Mouse (Mus musculus) cerebellum, postnatal 14 days (tissue): ENCODE results near the gene Wdr34.

Experiments used
- DNase-seq, 2 experiments: peaks; one replicate each; pipeline ENCODE4 v3.0.0; 2021; ENCODE audit warnings: mixed read lengths in 2 of 2

Wdr34 gene

DNA sequence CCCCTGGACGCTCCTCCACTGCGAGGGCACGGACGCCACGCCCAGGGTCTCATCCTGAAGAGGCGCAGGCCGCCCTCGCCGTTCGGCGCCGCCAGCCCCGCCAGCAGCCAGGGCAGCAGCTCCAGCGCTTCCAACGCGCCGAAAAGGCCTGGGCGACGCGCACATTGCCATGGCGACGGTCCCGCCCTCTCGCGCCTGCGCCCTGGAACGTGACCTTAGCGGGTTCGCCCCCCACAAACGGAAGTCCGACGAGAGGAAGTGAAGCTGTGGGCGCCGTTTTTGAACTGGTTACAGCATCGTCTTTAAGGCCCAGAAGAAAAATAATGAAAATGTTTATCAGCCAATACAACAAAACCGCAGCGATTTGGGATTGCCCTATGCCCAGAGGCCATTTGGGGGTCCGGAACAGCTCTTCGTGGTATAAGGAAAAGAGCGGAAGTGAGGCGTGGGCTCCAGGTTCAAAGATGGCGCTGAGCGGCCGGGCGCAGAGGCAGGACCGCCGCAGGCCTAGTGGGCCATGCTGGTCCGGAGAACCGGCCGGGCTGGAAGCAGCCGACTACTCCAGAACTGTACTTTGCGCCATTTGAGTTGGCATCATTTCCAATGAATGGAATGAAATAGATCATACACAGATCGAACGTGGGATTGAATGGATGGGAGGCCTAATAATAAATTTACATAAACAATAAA, at the start of gene Wdr34:
Gene Wdr34 (minus strand): TSS at position 183 of the 690 bp plus-strand sequence.
- DNase-seq = peak; percentile 99

DNA sequence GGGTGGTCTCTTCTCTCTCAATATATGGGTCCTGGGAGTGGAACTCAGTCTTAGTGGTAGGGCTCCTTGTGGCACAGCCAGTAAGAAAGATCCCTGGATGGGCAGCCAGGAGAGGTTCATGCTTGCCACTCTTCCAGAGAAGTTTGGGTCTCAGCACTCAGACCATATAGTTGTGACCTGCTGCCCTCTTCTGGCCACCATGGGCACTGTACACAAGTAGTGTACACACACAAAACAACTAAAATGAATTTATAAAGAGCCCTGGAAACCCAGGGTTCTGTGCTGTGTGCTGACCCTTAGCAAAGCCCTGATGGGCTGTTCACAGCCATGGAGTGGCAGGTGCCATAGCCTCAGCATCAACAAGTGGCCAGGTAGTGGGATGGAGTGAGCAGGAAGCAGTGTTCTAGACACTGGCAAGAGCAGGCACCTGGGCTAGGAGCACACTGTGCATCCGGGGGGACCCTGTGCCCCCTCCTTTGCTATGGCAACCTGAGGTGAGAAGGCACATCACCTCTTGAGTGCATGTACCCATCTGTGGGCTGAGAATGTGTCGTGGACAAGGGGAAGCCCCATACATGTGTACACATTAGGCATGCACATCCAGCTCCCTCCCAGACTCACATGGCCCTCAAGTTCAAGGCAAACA, 47.3 kb upstream of the Wdr34 start:
- peak; percentile 73 to 79 for DNase-seq

DNA sequence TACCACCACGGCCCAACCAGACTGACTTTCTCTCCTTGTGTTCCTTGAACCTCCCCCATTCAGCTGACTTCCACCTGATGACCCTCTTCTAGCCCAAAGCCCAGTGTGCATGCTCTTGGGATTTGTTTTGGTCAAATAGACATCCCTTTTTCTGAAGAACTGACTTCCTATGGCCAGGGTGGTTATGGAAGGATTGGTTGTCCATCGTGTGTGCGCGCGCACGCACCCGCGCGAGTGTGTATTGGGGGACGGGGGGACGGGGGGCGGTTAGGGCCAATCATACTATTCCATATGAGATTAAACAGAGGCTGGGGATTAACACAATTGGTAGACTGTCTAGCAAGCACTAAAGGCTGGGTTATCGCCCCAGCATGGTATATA, 45.5 kb upstream of the Wdr34 start:
- DNase-seq = no peak

DNA sequence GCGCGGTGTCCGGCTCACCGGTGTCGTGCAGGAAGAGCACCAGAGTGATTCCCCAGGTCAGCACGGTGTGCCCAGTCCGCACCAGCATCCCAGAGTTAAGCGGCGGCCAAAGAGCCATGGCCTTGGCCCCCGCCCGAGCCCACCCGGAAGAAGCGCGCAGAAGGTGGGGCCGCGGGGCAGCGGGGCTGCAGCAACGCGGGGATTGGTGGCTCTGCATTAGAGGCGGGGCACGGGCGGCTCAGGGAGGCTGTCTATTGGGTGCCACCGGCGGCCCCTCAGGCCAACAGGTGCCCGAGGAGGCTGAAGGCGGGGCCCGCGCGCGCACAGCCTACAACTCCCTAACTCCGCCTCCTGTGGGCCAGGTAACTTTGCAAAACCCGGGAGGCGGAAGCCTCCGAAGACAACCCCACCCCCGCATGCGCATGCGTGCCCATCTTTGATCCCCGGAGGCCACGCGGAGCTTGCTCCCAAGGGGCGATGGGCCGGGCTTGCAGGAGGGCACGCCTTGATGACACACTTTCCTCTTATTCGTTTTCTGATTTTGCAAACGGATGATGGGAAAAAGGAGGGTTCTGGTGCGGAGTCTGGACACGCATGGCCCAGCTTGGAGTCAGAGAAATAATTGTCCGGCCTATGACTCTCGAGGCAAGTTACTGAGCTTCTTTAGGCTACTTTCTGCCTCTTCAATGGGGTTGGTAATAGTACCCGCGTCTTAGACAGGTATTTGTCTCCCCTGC, 45.0 kb upstream of the Wdr34 start, which contains the start of gene Zdhhc12:
Gene Zdhhc12 (minus strand): TSS at position 178 of the 737 bp plus-strand sequence.
- DNase-seq = peak; percentile 92 to 95

DNA sequence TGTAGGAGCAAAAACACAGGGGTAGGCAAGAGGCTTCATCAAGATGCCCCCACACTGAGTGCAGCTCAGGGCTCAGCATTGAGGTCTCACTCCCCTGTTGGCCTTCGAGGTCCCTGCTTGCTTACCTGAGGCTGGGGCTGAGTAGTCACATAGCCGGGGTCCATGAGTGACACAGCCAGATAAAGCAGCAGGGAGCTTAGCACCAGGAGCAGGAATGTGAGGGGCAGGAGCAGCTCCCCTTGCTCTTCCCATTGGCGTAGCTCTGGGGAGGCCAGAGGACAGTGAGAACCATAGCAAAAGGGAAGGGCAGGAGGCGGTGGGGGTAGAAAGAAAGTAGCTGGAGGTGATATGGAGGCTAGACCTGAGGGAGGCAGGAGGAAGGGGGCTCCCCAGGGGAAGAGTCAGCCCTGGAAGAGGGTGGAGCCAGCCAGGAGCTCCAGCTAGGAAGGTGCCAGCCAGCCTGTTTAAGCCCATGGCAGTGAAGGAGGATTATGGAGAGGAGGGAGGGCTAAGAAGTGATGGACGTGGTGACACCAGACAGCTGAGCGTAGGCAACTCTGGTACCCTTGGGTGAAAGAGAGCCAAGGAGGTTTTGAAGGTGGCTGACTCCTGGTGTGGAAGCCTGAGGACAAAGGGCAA, 43.7 kb upstream of the Wdr34 start:
- no peak for DNase-seq

DNA sequence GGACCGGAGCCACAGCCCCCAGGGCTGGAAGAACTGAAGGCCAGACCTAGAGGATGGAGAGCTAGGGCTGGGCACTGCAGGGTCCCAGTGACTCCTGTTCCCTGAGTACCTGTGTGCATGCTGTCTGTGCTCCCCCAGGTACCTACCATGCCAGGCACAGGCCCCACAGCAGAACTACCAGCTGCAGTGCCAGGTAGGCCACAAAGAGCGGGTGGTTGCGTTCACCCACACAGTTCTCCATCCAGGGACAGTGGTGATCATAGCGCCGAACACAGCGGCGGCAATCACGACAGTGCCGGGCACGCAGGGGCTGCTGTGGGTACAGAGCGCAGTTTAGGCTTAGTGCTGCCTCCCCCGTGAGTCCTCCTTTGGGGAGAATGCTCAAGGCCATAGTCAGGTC, 42.8 kb upstream of the Wdr34 start:
- DNase-seq = no peak

DNA sequence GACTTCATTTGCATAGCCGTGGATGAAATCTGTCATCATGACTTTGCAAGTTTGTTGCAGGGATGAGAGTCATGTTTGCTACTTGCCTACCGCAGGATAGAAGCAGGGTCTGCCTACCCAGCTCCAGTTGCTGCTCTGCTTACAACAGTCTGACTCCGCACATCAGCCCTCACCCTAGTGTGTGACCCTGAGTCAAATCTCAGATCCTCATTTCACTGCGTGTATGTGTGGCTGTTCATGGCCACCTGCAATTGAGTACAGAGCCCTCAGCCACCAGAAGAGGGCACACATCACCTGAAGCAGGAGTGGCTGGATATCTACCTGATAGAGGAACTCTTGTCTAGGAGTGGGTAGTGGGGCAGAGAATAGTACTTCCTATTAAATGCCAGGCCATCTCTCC, 38.6 kb upstream of the Wdr34 start:
- no peak for DNase-seq

DNA sequence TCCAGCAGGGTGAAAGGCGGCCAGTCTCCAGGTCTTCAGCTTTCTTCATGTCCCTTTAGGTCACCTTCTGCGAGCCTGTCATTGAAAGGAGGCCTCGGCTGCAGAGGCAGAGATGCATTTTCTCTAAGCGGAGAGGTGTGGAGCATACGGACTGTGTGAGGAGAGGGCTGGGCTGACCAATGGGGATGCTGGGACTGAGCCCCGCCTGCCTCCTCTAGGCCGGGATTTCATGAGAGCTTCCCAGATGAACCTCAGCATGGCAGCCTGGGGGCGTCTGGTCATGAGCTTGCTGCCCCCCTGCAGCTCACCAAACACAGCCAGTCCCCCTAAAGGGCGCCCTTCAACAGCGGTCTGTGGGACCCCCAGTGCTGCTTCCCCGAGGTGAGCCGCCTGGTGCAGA, 36.0 kb upstream of the Wdr34 start:
- DNase-seq = no peak

DNA sequence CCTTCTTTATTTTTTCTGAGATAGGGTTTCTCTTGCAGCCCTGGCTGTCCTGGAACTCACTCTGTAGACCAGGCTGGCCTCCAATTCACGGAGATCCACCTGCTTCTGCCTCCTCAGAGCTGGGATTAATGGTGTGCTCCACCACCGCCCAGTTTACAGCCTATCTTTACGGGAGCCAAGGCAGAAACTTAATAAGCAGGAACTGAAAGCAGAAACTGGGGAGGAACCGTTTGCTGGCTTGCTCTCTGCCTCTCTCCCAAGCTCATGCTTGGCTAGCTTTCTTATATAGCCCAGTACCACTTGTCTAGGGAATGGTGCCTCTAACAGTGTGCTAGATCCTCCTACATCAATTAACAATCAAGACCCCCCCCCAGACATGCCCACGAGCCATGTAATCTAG, 35.4 kb upstream of the Wdr34 start:
- DNase-seq = no peak

DNA sequence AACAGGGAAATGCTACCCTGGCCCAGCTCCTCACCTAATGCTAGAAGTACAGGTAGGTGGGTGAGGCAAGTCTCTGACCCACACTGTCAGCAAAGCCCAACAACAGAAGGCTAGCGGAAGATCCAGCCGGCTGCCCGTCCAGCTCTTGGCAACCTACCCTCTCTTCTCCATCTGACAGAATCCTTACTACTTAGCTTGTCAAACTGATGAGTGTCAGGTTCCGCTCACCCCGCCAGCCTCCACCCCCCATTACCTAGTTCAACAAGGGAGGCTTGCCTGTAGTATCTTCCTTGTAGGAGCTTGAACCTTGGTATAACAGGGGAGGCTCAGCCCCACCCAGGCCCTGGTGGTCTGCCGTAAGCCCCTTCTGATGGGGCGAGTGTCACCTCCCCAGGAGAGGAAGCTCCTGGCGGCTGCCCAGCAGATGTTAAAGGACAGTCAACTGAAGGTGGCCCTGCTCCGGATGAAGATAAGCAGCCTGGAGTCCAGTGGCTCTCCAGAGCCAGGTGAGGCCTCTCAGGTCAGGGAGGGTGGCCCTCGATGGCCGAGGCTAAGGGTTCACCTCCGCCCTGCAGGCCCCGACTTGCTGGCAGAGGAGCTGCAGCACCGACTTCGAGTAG, 31.6 kb upstream of the Wdr34 start:
- DNase-seq = no peak

DNA sequence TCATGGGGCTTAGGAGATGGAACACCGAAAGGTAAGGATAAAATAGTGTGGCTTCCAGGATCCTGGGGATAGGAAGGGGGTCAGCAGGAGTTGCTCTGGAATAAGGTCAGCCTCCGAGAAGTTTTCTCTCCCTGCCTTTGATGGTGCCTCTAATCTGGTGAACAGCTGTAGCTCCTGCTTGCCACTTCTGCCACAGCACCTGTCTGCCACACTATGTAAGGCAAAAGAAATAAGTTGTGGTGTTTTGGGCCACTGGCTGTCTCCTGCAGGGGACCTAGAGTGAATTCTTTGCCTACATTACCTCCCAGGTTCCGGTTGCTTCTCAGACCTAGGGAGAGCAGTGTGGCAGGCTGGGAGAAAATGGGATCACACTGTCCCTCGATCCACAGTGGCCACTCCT, 30.1 kb upstream of the Wdr34 start:
- no peak for DNase-seq

DNA sequence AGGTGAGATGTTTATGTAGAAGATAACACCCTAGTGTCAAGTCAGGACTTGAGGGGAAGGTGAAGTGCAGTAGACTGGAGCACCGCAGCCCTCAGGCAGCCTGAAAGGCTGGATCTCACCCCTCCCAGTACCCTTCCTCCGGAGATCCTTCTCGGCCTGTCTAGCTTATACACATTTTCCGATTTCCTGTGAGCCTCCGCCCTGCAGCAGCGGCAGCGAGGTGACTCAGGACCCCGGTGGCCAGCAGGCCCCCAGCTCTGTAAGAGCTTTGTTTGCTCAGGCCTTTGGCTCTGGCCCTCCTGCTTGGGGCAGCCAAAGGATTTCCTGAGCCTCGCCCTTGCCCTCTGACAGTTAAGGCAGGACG, 29.6 kb upstream of the Wdr34 start:
- DNase-seq = no peak

DNA sequence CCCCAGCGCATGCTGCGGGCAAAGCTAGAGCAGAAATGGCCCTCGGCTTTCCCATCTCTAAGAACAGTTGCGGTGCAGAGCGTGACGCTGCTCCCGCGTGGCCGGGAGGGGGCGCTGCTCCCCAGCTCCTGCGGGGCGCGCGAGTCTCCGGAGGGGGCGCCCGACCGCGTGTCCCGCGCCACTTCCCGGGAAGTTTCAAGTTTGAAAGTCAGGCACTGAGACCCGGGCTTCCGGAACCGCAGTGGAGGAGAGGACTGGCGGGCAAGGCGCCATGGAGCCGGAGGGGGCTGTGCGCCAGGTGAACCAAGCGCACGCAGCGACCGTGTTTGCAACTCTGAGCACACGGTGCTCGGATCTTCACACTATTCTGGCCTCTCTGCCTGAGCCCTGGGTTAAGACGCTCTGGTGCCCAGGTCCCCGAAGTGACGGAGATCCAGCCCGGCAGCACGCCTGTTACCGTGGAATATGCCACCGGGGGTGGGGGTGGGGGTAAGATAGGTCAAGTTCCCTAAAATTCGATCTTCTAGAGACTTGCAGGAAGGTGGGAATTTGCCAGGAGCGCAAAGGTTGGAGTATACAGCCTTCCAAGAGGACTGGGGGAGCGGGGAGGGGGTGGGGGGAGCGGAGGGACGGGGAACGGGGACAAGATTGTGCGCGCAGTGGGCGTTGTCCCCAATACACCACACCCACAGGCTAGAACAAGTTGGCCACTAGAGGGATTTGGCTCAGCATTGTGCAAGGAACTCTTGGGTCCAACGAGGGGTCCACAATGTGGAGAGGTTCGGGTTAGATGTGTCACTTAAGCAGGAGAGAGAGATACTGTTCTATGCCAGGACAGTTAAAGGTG, 29.0 kb upstream of the Wdr34 start, which contains the start of gene Pkn3:
Gene Pkn3 (plus strand): TSS at position 183 of the 847 bp plus-strand sequence.
- peak; percentile 88 to 89 for DNase-seq

DNA sequence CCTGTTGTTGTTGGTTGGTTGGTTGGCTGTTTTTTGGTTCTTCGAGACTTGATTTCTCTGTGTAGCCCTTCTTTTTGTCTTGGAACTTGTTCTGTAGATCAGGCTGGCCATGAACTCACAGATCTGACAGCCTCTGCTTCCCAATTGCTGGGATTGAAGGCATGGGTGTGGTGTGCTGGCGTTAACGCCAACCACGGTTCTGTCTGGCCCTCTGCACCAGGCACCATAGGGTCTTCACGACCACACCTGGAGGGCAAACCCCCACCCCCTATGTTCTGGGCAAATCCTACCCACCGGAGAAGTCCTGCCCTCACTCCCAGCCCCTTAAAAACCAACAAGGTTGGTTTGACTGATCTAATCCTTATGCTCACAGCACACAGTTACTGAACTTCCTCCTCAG, 28.3 kb upstream of the Wdr34 start:
- no peak for DNase-seq

DNA sequence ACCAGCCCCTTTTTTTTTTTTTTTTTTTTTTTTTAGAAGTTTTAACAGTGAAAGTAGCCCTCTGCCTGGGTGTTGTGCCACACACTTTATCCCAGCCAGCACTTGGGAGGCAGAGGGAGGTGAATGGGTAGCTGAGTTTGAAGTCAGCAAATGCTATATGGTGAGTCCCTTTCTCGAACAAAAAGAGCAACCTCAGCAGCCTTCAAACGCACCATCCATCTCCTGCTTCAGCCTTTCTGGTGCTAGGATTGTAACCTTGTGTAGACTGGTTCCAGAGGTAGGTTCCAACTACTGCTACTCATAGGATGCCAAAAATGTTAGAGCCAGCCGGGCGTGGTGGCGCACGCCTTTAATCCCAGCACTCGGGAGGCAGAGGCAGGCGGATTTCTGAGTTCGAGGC, 27.8 kb upstream of the Wdr34 start:
- DNase-seq = no peak

DNA sequence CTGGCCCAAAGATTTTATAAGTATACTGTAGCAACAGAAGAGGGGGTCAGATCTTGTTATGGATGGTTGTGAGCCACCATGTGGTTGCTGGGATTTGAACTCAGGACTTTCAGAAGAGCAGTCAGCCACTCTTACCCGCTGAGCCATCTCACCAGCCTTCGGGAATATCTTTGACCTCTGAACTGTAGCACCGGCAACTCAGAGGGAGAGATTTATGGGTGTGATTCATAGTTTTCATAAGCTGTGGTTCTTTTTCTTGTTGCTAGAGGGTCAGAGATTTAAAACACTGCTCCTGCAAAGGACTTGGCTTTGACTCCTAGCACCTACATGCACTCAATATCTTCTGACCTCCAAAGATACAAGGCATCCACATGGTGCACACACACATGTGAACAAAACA, 26.9 kb upstream of the Wdr34 start:
- no peak for DNase-seq

DNA sequence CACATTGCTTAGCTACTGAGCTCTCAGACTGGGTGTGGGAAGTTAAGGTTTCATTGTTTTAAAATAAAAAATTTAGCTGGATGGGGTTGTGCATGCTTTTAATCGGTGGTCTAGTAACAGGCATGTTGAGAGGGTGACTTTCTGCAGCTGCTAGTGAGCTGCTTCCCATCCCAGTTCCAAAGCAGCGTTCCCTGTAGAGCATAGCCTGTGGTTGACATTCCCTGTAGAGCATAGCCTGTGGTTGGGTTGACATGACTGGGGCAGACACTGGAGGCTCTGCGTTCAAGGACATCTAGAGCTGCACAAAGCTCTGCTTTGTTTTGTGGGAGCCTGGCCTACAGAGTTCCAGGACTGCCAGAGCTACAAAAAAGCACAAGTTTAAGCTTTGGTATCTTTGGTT, 24.6 kb upstream of the Wdr34 start:
- no peak for DNase-seq

DNA sequence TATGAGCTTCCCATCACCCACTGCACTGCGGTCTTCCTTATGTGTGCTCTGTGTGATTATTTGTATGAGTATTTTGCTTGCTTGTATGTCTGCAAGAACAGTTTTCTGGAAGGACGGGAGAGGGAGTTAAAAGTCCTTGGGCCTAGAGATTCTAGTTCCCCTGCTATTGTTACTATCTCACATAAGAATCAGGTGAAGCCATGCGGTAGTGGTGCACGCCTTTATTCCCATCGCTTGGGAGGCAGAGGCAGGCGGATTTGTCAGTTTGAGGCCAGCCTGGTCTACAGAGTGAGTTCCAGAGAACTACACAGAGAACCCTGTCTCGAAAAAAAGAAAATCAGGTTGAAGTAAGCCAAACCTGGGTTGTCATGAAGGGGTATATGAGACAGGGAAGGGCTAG, 24.2 kb upstream of the Wdr34 start:
- no peak for DNase-seq

DNA sequence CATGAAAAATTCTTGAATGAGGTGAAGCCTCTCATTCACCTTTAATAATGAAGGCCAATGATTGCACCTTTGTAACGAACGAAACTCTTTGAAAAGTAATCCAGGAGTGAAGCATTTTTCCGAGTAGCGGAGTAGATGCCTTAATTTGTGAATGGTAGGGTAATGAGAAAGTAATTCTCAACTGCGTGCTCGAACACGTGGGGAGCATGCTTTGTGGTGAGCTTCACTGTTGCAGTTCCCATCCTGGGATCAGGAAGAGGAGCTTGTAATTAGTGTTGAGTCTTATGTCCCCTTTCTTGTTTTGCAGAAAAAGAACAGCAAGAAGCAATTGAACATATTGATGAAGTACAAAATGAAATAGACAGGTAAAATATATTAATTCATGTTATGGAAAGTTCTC, 19.3 kb upstream of the Wdr34 start:
- no peak for DNase-seq

DNA sequence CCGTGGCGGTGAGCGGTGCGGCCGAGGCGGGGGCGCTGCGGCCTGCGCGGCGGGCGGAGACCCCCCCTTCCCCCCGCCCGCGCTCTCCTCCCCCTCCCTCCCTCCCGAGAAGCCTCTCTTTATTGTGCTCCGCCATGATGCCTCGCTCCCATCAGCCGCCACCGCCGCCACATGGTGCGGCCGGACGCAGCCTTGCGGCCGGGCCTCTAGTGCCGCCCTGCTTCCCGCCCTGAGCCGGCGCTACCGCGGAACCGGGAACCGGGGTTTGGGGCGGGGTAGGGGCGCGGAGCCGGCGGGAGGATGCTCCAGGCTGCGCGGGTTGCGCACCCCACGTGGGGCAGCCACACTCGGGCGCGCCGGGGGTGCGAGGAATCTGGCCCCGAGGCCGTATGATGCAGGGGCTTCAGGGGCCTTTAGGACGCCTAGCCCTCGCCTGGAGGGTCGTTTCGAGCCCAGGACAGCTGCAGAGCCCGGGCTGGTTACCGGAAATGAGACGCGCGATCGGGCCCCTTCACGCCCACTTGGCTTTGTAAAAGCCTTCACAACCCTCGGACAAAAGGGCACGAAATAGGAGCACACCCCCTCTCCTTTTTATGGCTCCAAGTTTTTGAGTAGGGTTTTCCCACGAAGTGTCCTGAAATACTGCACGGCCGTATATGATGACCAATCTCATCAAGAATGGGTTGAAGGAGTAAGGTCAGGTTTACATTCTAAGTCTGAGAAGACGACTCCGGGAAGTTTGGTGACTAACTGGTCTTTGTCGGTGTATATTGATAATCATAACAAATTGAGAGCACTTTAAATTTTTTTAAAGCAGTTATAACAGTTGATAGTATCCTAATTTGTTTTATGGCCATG, 18.6 kb upstream of the Wdr34 start:
- DNase-seq = peak; percentile 66
